ENCODE assay signal across 30 mouse cellular contexts in the genomic region with DNA sequence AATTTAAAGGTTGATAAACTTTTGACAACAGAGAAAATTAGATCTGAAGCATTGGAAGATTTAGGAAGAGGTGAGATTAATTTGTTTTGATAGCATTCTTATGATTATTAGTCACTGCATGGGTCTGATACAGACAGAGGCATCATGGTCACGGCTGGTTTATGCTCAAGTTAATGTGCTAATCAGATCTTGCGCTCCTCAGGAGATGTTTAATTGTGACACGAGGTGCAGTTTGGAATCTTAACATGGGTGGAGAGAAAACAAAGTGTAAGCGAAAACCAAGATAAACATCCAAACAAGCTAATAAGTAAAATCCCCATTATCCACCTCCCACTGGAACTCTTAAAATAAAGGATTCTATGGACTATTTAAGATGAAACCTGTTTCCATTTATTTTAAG. TPM values are rescaled to one million over a fixed set of nuclear protein-coding genes. Genes with fewer than 3 reads are reported as not detected.
"Had no signal": no experiment of that assay in that cellular context is flagged by ENCODE, and none has a peak within 500 bp of the region (broad histone marks: within the 10 kb centered on the region; RNA-seq: fewer than 3 reads in every experiment).

No protein-coding gene starts in this region.

- DNase-seq: heart, postnatal 10 days; heart, postnatal 14 days; heart, postnatal 36 days; heart, postnatal 4 days; kidney, adult 11 months; kidney, postnatal 14 days; kidney, postnatal 4 days; layer of hippocampus, adult 9-11 months; layer of hippocampus, postnatal 36 days had no signal

- H3K4me1 ChIP-seq: heart, embryonic 10.5 days; intestine, embryonic 15.5 days had no signal

- H3K4me3 ChIP-seq: heart, embryonic 10.5 days; heart, embryonic 12.5 days; heart, embryonic 13.5 days; heart, embryonic 15.5 days; hindbrain, embryonic 10.5 days; hindbrain, embryonic 12.5 days; hindbrain, embryonic 13.5 days; hindbrain, embryonic 15.5 days; intestine, embryonic 15.5 days; kidney, embryonic 15.5 days; layer of hippocampus, adult 2 months; left cerebral cortex, adult 2 months had no signal

- H3K4me2 ChIP-seq: heart, embryonic 11.5 days; heart, embryonic 12.5 days; heart, embryonic 13.5 days; heart, embryonic 15.5 days; hindbrain, embryonic 12.5 days; hindbrain, embryonic 13.5 days; hindbrain, embryonic 14.5 days; hindbrain, embryonic 15.5 days; intestine, embryonic 15.5 days; kidney, embryonic 15.5 days had no signal

- H3K36me3 ChIP-seq: heart, embryonic 10.5 days; heart, embryonic 12.5 days; heart, embryonic 13.5 days; heart, embryonic 15.5 days; hindbrain, embryonic 10.5 days; hindbrain, embryonic 12.5 days; hindbrain, embryonic 13.5 days; hindbrain, embryonic 15.5 days; intestine, embryonic 15.5 days; kidney, embryonic 15.5 days had no signal

- H3K27me3 ChIP-seq: heart, embryonic 12.5 days; heart, embryonic 13.5 days; heart, embryonic 15.5 days; hindbrain, embryonic 12.5 days; hindbrain, embryonic 13.5 days; hindbrain, embryonic 15.5 days; intestine, embryonic 15.5 days; kidney, embryonic 15.5 days had no signal

- H3K27ac ChIP-seq: heart, embryonic 10.5 days; heart, embryonic 13.5 days; heart, embryonic 15.5 days; hindbrain, embryonic 10.5 days; hindbrain, embryonic 12.5 days; hindbrain, embryonic 13.5 days; hindbrain, embryonic 14.5 days; hindbrain, embryonic 15.5 days; hindbrain, postnatal 0 days; intestine, embryonic 15.5 days; kidney, embryonic 15.5 days; kidney, postnatal 0 days; layer of hippocampus, adult 2 months; left cerebral cortex, adult 2 months had no signal

- H3K9ac ChIP-seq: heart, embryonic 12.5 days; heart, embryonic 13.5 days; heart, embryonic 15.5 days; hindbrain, embryonic 12.5 days; hindbrain, embryonic 13.5 days; hindbrain, embryonic 14.5 days; hindbrain, embryonic 15.5 days; intestine, embryonic 15.5 days; kidney, embryonic 15.5 days had no signal

- ATAC-seq: hindbrain, embryonic 16.5 days; hindbrain, postnatal 0 days; inflammation-experienced regulatory T-cells, adult 6 months; intestine, embryonic 15.5 days; intestine, embryonic 16.5 days; intestine, postnatal 0 days had no signal

- H3K9me3 ChIP-seq: heart, embryonic 10.5 days; heart, embryonic 12.5 days; heart, embryonic 13.5 days; heart, embryonic 15.5 days; hindbrain, embryonic 10.5 days; hindbrain, embryonic 12.5 days; hindbrain, embryonic 13.5 days; hindbrain, embryonic 15.5 days; intestine, embryonic 15.5 days; kidney, embryonic 15.5 days had no signal

RNA-seq across cellular contexts. Expression of gene Nox4, which starts 6.2 kb away (rescaled TPM):
- total RNA-seq: hematopoietic stem cell, adult 5-6 weeks had no signal
- polyA plus RNA-seq: inflammation-experienced regulatory T-cells, adult 6 months had no signal
